Mouse (Mus musculus) lung, embryonic 16.5 days (tissue): Measurements from ENCODE around the gene Lsamp. TPM values are rescaled to one million over a fixed set of nuclear protein-coding genes. Genes with fewer than 3 reads are reported as not detected.

Source experiments
- ATAC-seq: fragments of 200-750 bp; cut with Nextera tagmentation; 2 replicates; pipeline ENCODE4 v1.8.0; 2017; ENCODE audit warnings: low read depth, mild to moderate bottlenecking, moderate library complexity
- H3K27ac ChIP-seq: fragments of 300-500 bp; sonication (generic); 2 replicates; pipeline ENCODE4 v1.5.1; 2014; ENCODE audit warnings: mild to moderate bottlenecking, control low read depth, low read length
- H3K27me3 ChIP-seq: fragments of 300-500 bp; sonication (generic); 2 replicates; pipeline ENCODE4 v1.6.1; 2014; ENCODE audit warnings: low read depth, low read length, mixed read lengths; ENCODE audit not compliant: control insufficient read depth, insufficient read depth
- H3K36me3 ChIP-seq: fragments of 300-500 bp; sonication (generic); 2 replicates; pipeline ENCODE4 v1.6.1; 2014; ENCODE audit warnings: low read length; ENCODE audit not compliant: control insufficient read depth, insufficient read depth
- H3K4me1 ChIP-seq: fragments of 300-500 bp; sonication (generic); replicated peaks from 2 replicates; pipeline ENCODE4 v1.6.1; 2014; ENCODE audit warnings: low read length, mixed read lengths; ENCODE audit not compliant: control insufficient read depth, insufficient read depth
- H3K4me2 ChIP-seq: fragments of 300-500 bp; sonication (generic); 2 replicates; pipeline ENCODE4 v1.6.1; 2014; ENCODE audit warnings: low read depth, low read length, control low read depth
- H3K4me3 ChIP-seq: fragments of 300-500 bp; sonication (generic); 2 replicates; pipeline ENCODE4 v1.5.1; 2014; ENCODE audit warnings: mild to moderate bottlenecking, low read length, control low read depth
- H3K9ac ChIP-seq: fragments of 300-500 bp; sonication (generic); 2 replicates; pipeline ENCODE4 v1.6.1; 2014; ENCODE audit warnings: low read length, control low read depth
- H3K9me3 ChIP-seq: fragments of 300-500 bp; sonication (generic); 2 replicates; pipeline ENCODE4 v1.6.1; 2016; ENCODE audit warnings: low read length; ENCODE audit not compliant: control insufficient read depth
- WGBS: fragments of 180-500 bp; shearing (Covaris S2); extraction: QIAGEN DNeasy Blood & Tissue Kit; methylation state at CpG from one replicate; pipeline ENCODE4 v1.1.7; 2014; 5-methylcytosine and 5-hydroxymethylcytosine counted together
- polyA plus RNA-seq: library from polyadenylated mRNA; unstranded; fragments of >200 nt; fragmentation: Nextera tagmentation; extraction: Ambion mirVana; gene quantifications from 2 replicates; pipeline ENCODE4 v1.2.1, GENCODE M21; 2015

Gene Lsamp
- polyA plus RNA-seq, 1 experiment from 2014 or later, result 1.2 TPM

GRCm38 (mm10) chr16:41701790-41702428 lies 1717.7 kb downstream of the Lsamp start:
- Histone ChIP-seq H3K27ac (no peak overlapping the region), H3K27me3 (no peaks in the 10 kb centered on the region), H3K4me2 (no peak overlapping the region), H3K4me1 (no peaks in the 10 kb centered on the region), H3K36me3 (no peaks in the 10 kb centered on the region), H3K4me3 (no peak overlapping the region), H3K9ac (no peak overlapping the region), H3K9me3 (no peaks in the 10 kb centered on the region)
- 75% methylated on average over 5 of the region's 5 CpGs for WGBS
- no peak for ATAC-seq

GRCm38 (mm10) chr16:41728900-41729585 lies 1744.9 kb downstream of the Lsamp start:
- Histone ChIP-seq H3K9me3 (no peaks in the 10 kb centered on the region), H3K36me3 (no peaks in the 10 kb centered on the region), H3K27me3 (no peaks in the 10 kb centered on the region), H3K9ac (no peak overlapping the region), H3K4me2 (no peak overlapping the region), H3K27ac (no peak overlapping the region), H3K4me1 (no peaks in the 10 kb centered on the region), H3K4me3 (no peak overlapping the region)
- ATAC-seq, result no peak
- 82% methylated on average over 9 of the region's 9 CpGs for WGBS

GRCm38 (mm10) chr16:41729911-41730310 lies 1745.8 kb downstream of the Lsamp start:
- H3K9ac ChIP-seq, result no peak overlapping the region
- no peaks in the 10 kb centered on the region for H3K9me3 ChIP-seq
- no peak overlapping the region for H3K4me2 ChIP-seq
- H3K4me1 ChIP-seq, result no peaks in the 10 kb centered on the region
- H3K4me3 ChIP-seq, result no peak overlapping the region
- H3K27me3 ChIP-seq, result no peaks in the 10 kb centered on the region
- WGBS, result 77% methylated on average over 1 of the region's 1 CpGs
- H3K36me3 ChIP-seq, result no peaks in the 10 kb centered on the region
- ATAC-seq, result no peak
- H3K27ac ChIP-seq, result no peak overlapping the region

- no peaks in the 10 kb centered on the region for H3K4me1 ChIP-seq
- no peak overlapping the region for H3K4me3 ChIP-seq
- H3K36me3 ChIP-seq, result no peaks in the 10 kb centered on the region
- no peak overlapping the region for H3K27ac ChIP-seq
- H3K9me3 ChIP-seq, result no peaks in the 10 kb centered on the region
- WGBS, result 59% methylated on average over 4 of the region's 4 CpGs
- H3K4me2 ChIP-seq, result no peak overlapping the region
- no peak overlapping the region for H3K9ac ChIP-seq
- no peak for ATAC-seq
- H3K27me3 ChIP-seq, result no peaks in the 10 kb centered on the region
Measured at GRCm38 (mm10) chr16:41745037-41745436, 1760.9 kb downstream of the Lsamp start.

GRCm38 (mm10) chr16:41746235-41746911 lies 1762.2 kb downstream of the Lsamp start:
- Histone ChIP-seq H3K4me2 (no peak overlapping the region), H3K9me3 (no peaks in the 10 kb centered on the region), H3K4me3 (no peak overlapping the region), H3K27me3 (no peaks in the 10 kb centered on the region), H3K27ac (no peak overlapping the region), H3K36me3 (no peaks in the 10 kb centered on the region), H3K9ac (no peak overlapping the region), H3K4me1 (no peaks in the 10 kb centered on the region)
- no peak for ATAC-seq
- 82% methylated on average over 11 of the region's 11 CpGs for WGBS

- H3K36me3 ChIP-seq, result no peaks in the 10 kb centered on the region
- H3K4me2 ChIP-seq, result no peak overlapping the region
- no peaks in the 10 kb centered on the region for H3K4me1 ChIP-seq
- WGBS, result 96% methylated on average over 2 of the region's 2 CpGs
- H3K9ac ChIP-seq, result no peak overlapping the region
- ATAC-seq, result no peak
- H3K4me3 ChIP-seq, result no peak overlapping the region
- H3K27ac ChIP-seq, result no peak overlapping the region
- H3K9me3 ChIP-seq, result no peaks in the 10 kb centered on the region
- H3K27me3 ChIP-seq, result no peaks in the 10 kb centered on the region
Measured at GRCm38 (mm10) chr16:41747874-41748273, 1763.7 kb downstream of the Lsamp start.

GRCm38 (mm10) chr16:41748759-41749158 lies 1764.6 kb downstream of the Lsamp start:
- H3K9ac ChIP-seq, result no peak overlapping the region
- H3K36me3 ChIP-seq, result no peaks in the 10 kb centered on the region
- H3K4me3 ChIP-seq, result no peak overlapping the region
- no peaks in the 10 kb centered on the region for H3K27me3 ChIP-seq
- WGBS, result 68% methylated on average over 2 of the region's 2 CpGs
- H3K27ac ChIP-seq, result no peak overlapping the region
- no peaks in the 10 kb centered on the region for H3K9me3 ChIP-seq
- no peaks in the 10 kb centered on the region for H3K4me1 ChIP-seq
- no peak for ATAC-seq
- H3K4me2 ChIP-seq, result no peak overlapping the region

- no peak overlapping the region for H3K4me2 ChIP-seq
- no peaks in the 10 kb centered on the region for H3K27me3 ChIP-seq
- H3K9ac ChIP-seq, result no peak overlapping the region
- no peak overlapping the region for H3K27ac ChIP-seq
- WGBS, result 68% methylated on average over 6 of the region's 6 CpGs
- H3K9me3 ChIP-seq, result no peaks in the 10 kb centered on the region
- no peak for ATAC-seq
- no peaks in the 10 kb centered on the region for H3K4me1 ChIP-seq
- H3K36me3 ChIP-seq, result no peaks in the 10 kb centered on the region
- no peak overlapping the region for H3K4me3 ChIP-seq
Measured at GRCm38 (mm10) chr16:41764285-41764684, 1780.1 kb downstream of the Lsamp start.

GRCm38 (mm10) chr16:41771427-41772125 lies 1787.4 kb downstream of the Lsamp start:
- no peak overlapping the region for H3K4me3 ChIP-seq
- no peaks in the 10 kb centered on the region; the same call in 1 of the 2 replicates for H3K9me3 ChIP-seq
- ATAC-seq, result no peak
- H3K36me3 ChIP-seq, result no peaks in the 10 kb centered on the region
- no peaks in the 10 kb centered on the region for H3K4me1 ChIP-seq
- no peak overlapping the region for H3K27ac ChIP-seq
- H3K4me2 ChIP-seq, result no peak overlapping the region
- no peaks in the 10 kb centered on the region for H3K27me3 ChIP-seq
- 53% methylated on average over 4 of the region's 4 CpGs for WGBS
- H3K9ac ChIP-seq, result no peak overlapping the region
